Mouse (Mus musculus) adrenal gland, postnatal 14 days (tissue): ENCODE measurements around the gene Galnt2. TPM values are rescaled to one million over a fixed set of nuclear protein-coding genes. Genes with fewer than 3 reads are reported as not detected.
A peak's percentile ranks its signal among the peaks of the same experiment; 100 is the strongest.

Source experiments
- DNase-seq: peaks from one replicate; pipeline ENCODE4 v3.0.0; 2021; ENCODE audit warnings: mixed read lengths
- total RNA-seq: library from RNA; stranded (reverse); gene quantifications from 2 replicates; pipeline ENCODE4 v1.2.3, GENCODE M21; 2021

The Galnt2 gene
- total RNA-seq, 1 experiment from 2014 or later = 45.4 TPM

- peak; percentile 8 for DNase-seq
Observed at GRCm38 (mm10) chr8:124273606-124274218, 42.5 kb downstream of the Galnt2 start.

DNA sequence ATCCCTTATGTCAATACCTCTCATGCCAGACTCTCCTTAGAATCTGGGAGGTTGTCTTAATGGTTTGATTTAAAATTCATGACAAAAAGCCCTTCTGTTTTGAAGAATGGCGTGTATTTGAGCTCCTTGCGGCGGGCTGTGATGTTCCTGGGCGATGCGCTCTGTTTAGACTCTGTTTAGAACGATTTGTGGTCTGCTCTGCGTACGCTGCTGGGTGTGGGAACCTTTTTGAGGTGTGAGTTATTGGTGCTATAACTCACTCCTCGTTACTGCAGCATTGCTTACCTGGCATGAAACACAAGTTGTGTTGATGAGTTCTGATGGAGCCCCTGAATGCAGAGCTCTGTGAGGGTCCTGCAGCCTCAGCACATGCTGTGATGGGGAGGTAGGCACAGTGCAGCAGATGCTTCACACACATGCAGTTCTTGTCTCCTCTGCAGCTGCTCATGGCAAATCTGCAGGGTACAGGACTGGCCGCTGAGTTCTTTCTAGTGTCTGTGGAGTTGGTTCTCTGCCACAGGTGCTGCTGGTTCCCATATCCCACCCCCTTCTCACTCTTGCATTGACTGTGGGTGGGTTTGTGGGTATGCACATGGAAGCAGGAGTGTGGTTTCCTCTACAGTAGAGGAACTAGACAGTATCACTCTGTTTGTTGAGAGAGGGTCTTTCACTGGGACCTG, 43.4 kb downstream of the Galnt2 start:
- DNase-seq = no peak

GRCm38 (mm10) chr8:124275377-124276071, 44.3 kb downstream of the Galnt2 start:
- no peak for DNase-seq

DNA sequence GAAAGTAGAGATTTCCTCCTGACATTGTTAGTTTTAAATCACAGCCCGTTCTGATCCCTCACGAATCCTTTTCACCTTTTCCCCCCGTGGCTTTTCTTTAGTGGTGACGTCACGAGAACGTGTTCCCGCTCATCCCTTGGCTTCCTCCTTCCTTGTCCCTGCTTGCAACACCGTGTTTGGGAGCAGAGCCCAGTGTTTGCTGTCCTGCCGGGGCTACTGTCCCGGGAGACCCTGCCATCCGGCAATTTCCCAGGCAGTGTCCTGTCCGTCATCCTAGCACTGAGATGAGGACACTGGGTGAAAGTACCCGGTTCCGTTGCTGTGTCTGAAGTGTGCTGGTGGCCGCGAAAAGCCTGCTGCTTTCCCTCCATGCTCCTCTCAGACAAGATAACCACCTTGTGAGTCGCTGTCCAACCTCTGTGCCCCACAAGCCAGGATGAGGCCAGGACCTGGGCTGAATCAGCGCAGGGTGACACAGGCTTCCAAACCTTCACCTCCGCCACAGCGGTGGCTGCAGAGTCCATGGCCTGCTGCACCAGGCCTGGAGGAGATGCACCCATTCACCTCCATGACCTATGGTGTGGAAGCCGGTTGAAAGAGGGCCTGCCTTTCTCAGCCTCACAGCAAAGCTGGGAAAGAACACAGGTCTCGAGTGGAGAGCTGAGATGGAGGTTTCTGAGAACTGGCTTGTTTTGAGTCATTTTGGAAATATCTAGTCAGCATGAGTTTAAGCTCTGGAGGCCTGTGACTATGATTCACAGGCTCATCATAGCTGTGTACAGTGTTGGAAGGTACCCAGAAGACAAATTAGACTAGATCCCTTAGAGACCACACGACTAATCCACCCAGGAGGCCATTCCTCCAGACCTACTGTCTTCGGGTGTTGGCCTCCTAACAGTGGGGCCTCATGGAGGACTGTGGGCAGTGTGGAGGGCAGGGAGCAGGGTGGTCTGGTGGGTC, 47.0 kb downstream of the Galnt2 start:
- DNase-seq = peak; percentile 69

GRCm38 (mm10) chr8:124278956-124279689, 47.9 kb downstream of the Galnt2 start:
- DNase-seq = no peak

DNA sequence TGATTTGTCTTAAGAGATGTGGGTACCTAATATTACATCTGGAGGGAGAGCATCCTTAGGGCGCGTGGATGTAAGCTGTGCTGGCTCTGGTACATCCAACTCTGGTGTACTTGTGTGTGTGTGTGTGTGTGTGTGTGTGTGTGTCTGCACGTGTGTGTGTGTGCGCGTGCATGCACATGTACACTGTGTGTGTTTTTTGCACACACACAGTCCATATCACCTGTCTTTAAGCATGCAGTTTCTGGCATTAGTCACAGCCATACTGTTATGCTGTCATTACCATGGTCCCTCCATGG, 48.4 kb downstream of the Galnt2 start:
- no peak for DNase-seq

DNA sequence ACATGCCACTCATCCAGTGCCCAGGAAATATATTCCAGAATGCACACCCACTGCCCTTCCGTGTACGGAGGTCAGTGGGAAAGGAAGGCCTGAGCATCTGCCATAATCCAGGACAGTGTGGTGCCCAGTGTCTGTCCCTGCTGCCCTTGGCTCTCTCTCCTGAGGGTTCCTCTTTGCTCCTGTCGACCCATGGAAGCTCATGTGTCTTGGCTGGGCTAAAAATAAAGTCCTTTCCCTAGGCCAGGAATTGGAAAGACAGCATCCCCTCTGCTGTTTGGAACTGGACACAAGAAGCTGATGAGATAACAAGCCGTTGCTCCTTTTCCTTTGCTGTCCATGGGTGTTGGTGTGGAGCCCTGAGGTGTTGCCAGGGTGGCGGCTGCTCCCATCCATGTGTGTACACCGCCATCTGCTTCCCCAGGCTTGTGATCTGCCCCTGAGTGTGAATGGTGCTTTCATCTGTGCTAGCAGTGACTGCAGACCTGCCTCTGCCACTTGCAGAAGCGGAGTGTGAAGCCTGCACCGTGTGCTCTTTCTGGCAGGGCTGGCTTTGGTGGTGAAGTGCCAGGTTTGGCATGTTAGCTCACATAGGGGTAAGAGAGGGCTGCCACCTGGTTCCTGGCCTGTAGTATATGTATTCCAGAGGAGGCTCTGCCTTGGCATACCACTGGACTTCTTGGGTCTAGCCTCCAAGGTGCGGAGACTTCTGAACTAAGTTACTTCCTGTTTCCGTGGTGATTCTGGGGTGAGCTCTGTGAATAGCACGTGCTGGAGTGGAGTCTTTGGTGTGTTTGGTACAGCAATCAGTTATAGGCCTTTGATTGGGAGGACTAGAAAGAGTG, 50.7 kb downstream of the Galnt2 start:
- no peak for DNase-seq

- DNase-seq = no peak
Observed at GRCm38 (mm10) chr8:124282878-124283630, 51.9 kb downstream of the Galnt2 start.

- DNase-seq = no peak
Observed at GRCm38 (mm10) chr8:124283644-124284332, 52.6 kb downstream of the Galnt2 start.

GRCm38 (mm10) chr8:124284333-124284711, 53.1 kb downstream of the Galnt2 start:
- no peak for DNase-seq

DNA sequence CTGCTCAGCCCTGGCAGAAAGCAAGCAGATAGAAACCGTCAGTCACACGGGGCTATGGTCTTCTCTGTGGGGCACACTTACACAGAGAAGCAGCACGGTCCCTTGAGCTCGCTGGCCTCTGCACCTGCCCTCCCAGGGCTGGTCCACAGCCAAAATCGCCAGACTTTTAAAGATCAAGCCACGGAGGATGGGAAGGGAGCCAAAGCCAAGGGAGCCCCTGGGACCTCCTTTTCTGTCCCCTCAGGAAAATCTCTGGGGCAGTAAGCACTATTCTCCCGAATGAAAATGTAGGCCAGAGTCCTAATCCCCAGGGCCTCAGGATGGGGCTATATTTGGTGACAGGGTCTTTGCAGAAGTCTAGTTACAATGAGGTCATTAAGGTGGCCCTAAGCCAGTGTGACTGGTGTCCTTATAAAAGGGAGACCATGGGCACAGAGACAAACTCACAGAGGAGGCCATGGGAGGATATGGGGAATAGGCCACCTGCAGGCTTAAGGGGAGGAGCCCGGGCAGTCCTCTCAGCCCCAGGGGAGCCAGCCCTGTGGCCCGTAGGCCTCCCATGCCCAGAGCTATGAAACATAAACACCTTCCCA, 53.9 kb downstream of the Galnt2 start:
- peak; percentile 60 for DNase-seq

DNA sequence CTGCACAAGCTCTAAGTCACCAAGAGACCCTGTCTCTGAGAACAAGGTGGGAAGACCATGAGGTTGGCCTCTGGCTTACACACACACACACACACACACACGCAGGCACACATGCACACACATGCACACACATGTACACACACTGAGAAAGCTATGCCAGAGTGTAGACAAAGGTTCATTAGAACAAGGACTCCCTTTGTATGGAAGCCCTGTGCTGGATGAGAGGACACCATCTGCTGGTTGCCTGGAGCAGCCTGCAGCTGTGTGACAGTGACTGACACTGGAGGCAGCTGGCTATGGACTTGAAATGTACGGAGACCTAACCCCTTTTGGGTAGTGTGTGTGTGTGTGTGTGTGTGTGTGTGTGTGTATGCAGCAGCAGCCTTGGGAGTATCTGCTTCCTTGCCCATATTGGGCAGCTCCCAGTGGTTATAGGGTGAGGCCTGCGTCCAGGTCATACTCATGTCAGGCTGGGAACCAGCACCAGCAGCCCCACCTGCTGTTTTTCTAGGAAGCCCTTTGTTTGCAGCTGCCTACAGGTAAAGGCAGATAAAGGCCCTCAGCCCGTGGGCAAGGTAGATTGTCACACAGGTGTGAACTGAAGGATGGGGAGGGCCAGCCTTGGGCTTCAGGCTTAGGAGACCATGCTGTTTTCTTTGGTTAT, 55.4 kb downstream of the Galnt2 start:
- no peak for DNase-seq

DNA sequence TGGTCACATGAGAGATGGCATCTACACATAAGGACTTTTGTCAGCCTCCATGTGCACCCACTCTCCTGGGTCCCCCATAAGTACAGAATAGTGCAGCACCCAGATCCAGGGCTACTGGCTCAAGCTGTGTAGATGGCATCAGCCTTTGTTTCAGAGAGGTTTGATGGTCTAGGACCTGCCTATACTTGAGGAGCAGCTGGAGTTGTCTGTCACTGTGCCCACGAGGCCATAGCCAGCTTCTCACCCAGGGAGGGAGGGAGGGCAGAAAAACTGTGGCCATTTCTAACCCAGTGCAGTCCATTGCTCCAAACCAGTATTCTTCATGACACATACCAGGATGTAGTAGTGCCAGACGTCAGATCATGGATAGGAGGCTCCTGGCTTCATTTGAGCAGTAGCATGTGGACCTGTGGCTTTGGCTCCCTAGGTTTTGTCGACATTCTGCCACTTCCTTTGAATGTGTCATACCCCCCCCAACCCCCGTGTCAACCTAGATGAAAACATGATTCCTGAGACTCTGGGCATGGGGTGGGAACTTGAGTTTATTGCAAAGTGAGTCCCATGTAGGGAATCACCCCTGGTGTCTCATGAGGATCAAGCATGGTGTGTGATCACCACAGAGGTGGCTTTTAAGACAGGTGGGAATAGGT, 57.1 kb downstream of the Galnt2 start:
- no peak for DNase-seq

DNA sequence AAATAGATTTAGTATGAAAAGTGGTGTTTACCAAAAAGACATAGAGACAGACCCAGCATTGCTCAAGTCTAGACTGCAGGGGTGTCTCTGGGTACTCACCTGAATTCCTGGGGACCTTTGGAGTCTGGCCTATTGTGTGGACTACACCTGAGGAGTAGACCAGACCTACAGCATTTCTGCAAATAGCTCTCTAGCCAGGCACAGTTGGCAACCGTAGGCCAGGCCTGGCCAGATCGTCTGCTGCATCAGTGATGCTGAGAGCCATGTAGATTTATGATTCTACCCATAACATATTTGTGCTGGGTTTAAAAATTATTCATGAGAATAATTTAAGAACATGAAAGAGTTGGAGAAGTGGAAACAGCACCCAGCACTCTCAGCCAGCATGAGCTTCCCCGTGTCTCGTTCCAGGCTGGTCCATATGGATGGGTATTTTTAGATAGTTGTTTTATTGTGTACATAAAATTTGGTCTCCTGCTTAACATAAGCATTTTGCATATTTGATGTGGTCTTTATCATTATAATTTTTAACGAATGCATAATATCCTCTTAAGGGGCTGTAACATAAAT, 58.4 kb downstream of the Galnt2 start:
- DNase-seq = no peak

DNA sequence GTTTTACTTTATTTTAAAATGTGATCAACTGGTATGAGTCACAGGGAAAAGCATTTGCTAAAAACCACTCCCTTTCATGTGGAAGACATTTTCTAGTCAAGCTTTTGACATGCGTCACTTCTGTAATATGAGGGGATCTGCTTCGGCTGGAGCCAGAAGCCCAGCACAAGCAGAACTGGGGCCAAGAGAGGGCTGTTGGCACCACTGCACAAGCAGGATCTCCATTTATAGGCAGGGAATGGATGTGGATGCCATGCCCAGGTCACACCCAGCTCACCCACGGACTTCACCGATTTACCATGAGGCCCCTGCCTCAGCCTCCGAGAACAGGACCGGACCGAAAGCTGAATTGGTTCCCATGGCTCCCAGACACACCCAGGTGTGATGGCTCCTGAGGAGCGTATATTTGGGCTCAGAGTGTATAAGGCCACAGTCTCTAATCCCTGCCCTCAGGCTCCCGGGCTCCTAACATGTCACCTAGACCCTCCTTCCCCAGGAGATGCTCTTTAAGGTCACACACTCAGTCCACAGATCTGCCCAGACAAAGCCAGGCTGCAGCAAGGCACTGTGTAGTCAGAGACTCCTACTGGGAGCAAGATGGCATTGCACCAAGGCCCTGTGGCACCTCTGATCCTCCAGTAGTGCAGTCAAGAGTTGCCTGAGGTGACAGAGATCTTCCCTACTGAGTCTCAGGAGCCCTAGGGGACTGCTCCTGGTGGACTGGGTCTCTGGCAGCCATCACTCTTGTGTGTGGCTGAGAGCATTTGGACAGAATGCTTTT, 59.9 kb downstream of the Galnt2 start:
- peak; percentile 60 for DNase-seq

- DNase-seq = no peak
Observed at GRCm38 (mm10) chr8:124291693-124292092, 60.5 kb downstream of the Galnt2 start.

GRCm38 (mm10) chr8:124292965-124293364, 61.8 kb downstream of the Galnt2 start:
- DNase-seq = no peak
